Mouse (Mus musculus) MEL (cell line): Measurements from ENCODE around the gene Edc3. TPM values are rescaled to one million over a fixed set of nuclear protein-coding genes. Genes with fewer than 3 reads are reported as not detected.

Experiments used
- DNase-seq: peaks from one replicate; pipeline ENCODE4 v3.0.0; 2011; ENCODE audit warnings: low read depth, low spot score
- H3K27ac ChIP-seq: 2 replicates; pipeline ENCODE4 v1.5.1; 2012; ENCODE audit warnings: low read depth, mild to moderate bottlenecking, control low read depth, low read length, moderate library complexity; ENCODE audit not compliant: control insufficient read depth
- H3K27me3 ChIP-seq, 2 experiments: fragments of 150-350 bp in 1 of 2; sonication (generic) in 1 of 2; 2 replicates each; pipeline ENCODE4 v1.6.1; 2012; ENCODE audit warnings: low read length in 2 of 2, mild to moderate bottlenecking in 2 of 2, improper control_type of control experiment in 1 of 2, moderate library complexity in 1 of 2; ENCODE audit not compliant: insufficient read depth in 2 of 2, control insufficient read depth in 1 of 2
- H3K36me3 ChIP-seq, 2 experiments: 2 replicates each; pipeline ENCODE4 v1.6.1; 2012 to 2014; ENCODE audit warnings: low read length in 2 of 2, improper control_type of control experiment in 1 of 2, inconsistent platforms in 1 of 2, mild to moderate bottlenecking in 1 of 2; ENCODE audit not compliant: insufficient read depth in 2 of 2, control insufficient read depth in 1 of 2
- H3K4me1 ChIP-seq, 2 experiments: fragments of 150-350 bp in 1 of 2; sonication (generic) in 1 of 2; 2 replicates each; pipeline ENCODE4 v1.6.1; 2012; ENCODE audit warnings: low read length in 2 of 2, improper control_type of control experiment in 1 of 2, mild to moderate bottlenecking in 1 of 2; ENCODE audit not compliant: insufficient read depth in 2 of 2, control insufficient read depth in 1 of 2
- H3K4me3 ChIP-seq, 2 experiments: fragments of 150-350 bp in 1 of 2; sonication (generic) in 1 of 2; 2 replicates each; pipeline ENCODE4 v1.5.1; 2012; ENCODE audit warnings: low read depth in 2 of 2, low read length in 2 of 2, mild to moderate bottlenecking in 2 of 2, moderate library complexity in 2 of 2, control low read depth in 1 of 2, improper control_type of control experiment in 1 of 2; ENCODE audit not compliant: control insufficient read depth in 1 of 2, insufficient read depth in 1 of 2
- H3K79me2 ChIP-seq: 2 replicates; pipeline ENCODE4 v1.6.1; 2012; ENCODE audit warnings: mild to moderate bottlenecking, low read length, moderate library complexity; ENCODE audit not compliant: control insufficient read depth, poor library complexity, insufficient read depth
- H3K9ac ChIP-seq: 2 replicates; pipeline ENCODE4 v1.6.1; 2012; ENCODE audit warnings: low read depth, mild to moderate bottlenecking, control low read depth, low read length, moderate library complexity; ENCODE audit not compliant: control insufficient read depth, poor library complexity, severe bottlenecking
- H3K9me3 ChIP-seq: fragments of 150-350 bp; sonication (generic); replicated peaks from 2 replicates; pipeline ENCODE4 v1.6.1; 2012; ENCODE audit warnings: mild to moderate bottlenecking, low read length, improper control_type of control experiment, moderate library complexity; ENCODE audit not compliant: insufficient read depth
- BHLHE40 ChIP-seq: IDR thresholded peaks from 2 replicates; pipeline ENCODE4 v1.6.1; 2012; ENCODE audit warnings: low read depth, mild to moderate bottlenecking, inconsistent platforms, low read length, improper control_type of control experiment, borderline replicate concordance
- CHD1 ChIP-seq: IDR thresholded peaks from 2 replicates; pipeline ENCODE4 v1.6.1; 2012; ENCODE audit warnings: low read depth, mild to moderate bottlenecking, inconsistent platforms, low read length, improper control_type of control experiment
- CHD2 ChIP-seq: IDR thresholded peaks from 2 replicates; pipeline ENCODE4 v1.6.1; 2011; ENCODE audit warnings: low read length, improper control_type of control experiment
- CTCF ChIP-seq, 3 experiments: IDR thresholded peaks in 2 of 3; conservative IDR thresholded peaks in 1 of 3; 2 replicates each; pipeline ENCODE4 v1.5.1; 2011 to 2012; ENCODE audit warnings: low read length in 3 of 3, low read depth in 2 of 3, mild to moderate bottlenecking in 2 of 3, improper control_type of control experiment in 1 of 3, inconsistent platforms in 1 of 3, mixed read lengths in 1 of 3, moderate library complexity in 1 of 3; ENCODE audit not compliant: control insufficient read depth in 1 of 3, insufficient read depth in 1 of 3, poor library complexity in 1 of 3, severe bottlenecking in 1 of 3
- E2F4 ChIP-seq: IDR thresholded peaks from 2 replicates; pipeline ENCODE4 v1.6.1; 2011; ENCODE audit warnings: low read depth, low read length, improper control_type of control experiment, borderline replicate concordance
- EP300 ChIP-seq, 2 experiments: IDR thresholded peaks; 2 replicates each; pipeline ENCODE4 v1.6.1; 2011; ENCODE audit warnings: improper control_type of control experiment in 2 of 2, low read length in 2 of 2, low read depth in 1 of 2, mild to moderate bottlenecking in 1 of 2
- ETS1 ChIP-seq: IDR thresholded peaks from 2 replicates; pipeline ENCODE4 v1.6.1; 2012; ENCODE audit warnings: low read depth, mild to moderate bottlenecking, inconsistent platforms, low read length, improper control_type of control experiment, moderate library complexity
- MAX ChIP-seq: IDR thresholded peaks from 2 replicates; pipeline ENCODE4 v1.6.1; 2011; ENCODE audit warnings: low read length, improper control_type of control experiment
- MEF2A ChIP-seq: IDR thresholded peaks from 2 replicates; pipeline ENCODE4 v1.6.1; 2014; ENCODE audit warnings: low read depth, mild to moderate bottlenecking, inconsistent platforms, low read length, improper control_type of control experiment; ENCODE audit not compliant: poor library complexity, insufficient replicate concordance, severe bottlenecking; ENCODE audit errors: extremely low read depth
- MYB ChIP-seq: IDR thresholded peaks from 2 replicates; pipeline ENCODE4 v1.6.1; 2011; ENCODE audit warnings: mild to moderate bottlenecking, low read depth, low read length, improper control_type of control experiment
- NRF1 ChIP-seq: IDR thresholded peaks from 2 replicates; pipeline ENCODE4 v1.6.1; 2014; ENCODE audit warnings: low read depth, mild to moderate bottlenecking, inconsistent platforms, low read length, improper control_type of control experiment, moderate library complexity; ENCODE audit not compliant: poor library complexity, insufficient read depth, severe bottlenecking
- POLR2A ChIP-seq, 2 experiments: IDR thresholded peaks; 2 replicates each; pipeline ENCODE4 v1.6.1; 2011 to 2012; ENCODE audit warnings: low read length in 2 of 2, mild to moderate bottlenecking in 2 of 2, control low read depth in 1 of 2, improper control_type of control experiment in 1 of 2, low read depth in 1 of 2, moderate library complexity in 1 of 2; ENCODE audit not compliant: control insufficient read depth in 1 of 2, insufficient read depth in 1 of 2, poor library complexity in 1 of 2
- POLR2AphosphoS2 ChIP-seq: IDR thresholded peaks from 2 replicates; pipeline ENCODE4 v1.6.1; 2011; ENCODE audit warnings: low read length, improper control_type of control experiment
- POLR2AphosphoS5 ChIP-seq: IDR thresholded peaks from 2 replicates; pipeline ENCODE4 v1.6.1; 2012; ENCODE audit warnings: low read depth, borderline replicate concordance, mild to moderate bottlenecking, inconsistent platforms, low read length, moderate library complexity, mixed read lengths
- SMC3 ChIP-seq: IDR thresholded peaks from 2 replicates; pipeline ENCODE4 v1.6.1; 2011; ENCODE audit warnings: low read depth, low read length, improper control_type of control experiment
- TAL1 ChIP-seq: IDR thresholded peaks from 2 replicates; pipeline ENCODE4 v1.6.1; 2012; ENCODE audit warnings: mild to moderate bottlenecking, inconsistent platforms, low read length, moderate library complexity, mixed read lengths
- TBP ChIP-seq: IDR thresholded peaks from 2 replicates; pipeline ENCODE4 v1.8.0; 2011; ENCODE audit warnings: low read depth, low read length, improper control_type of control experiment
- UBTF ChIP-seq: IDR thresholded peaks from 2 replicates; pipeline ENCODE4 v1.6.1; 2012; ENCODE audit warnings: low read depth, mild to moderate bottlenecking, inconsistent platforms, low read length, improper control_type of control experiment, moderate library complexity, borderline replicate concordance; ENCODE audit not compliant: insufficient read depth
- ZKSCAN1 ChIP-seq: IDR thresholded peaks from 2 replicates; pipeline ENCODE4 v1.6.1; 2012; ENCODE audit warnings: low read depth, mild to moderate bottlenecking, inconsistent platforms, low read length, improper control_type of control experiment, moderate library complexity
- ZMIZ1 ChIP-seq: IDR thresholded peaks from 2 replicates; pipeline ENCODE4 v1.6.1; 2012; ENCODE audit warnings: low read depth, mild to moderate bottlenecking, inconsistent platforms, low read length, improper control_type of control experiment, moderate library complexity
- polyA plus RNA-seq, 2 experiments: library from polyadenylated mRNA; stranded (reverse) in 1 of 2; unstranded in 1 of 2; fragments of >175 nt in 1 of 2; fragments of >200 nt in 1 of 2; gene quantifications; 2 replicates each; pipeline versions ENCODE4 v1.2.1 to v1.2.4; 2012; ENCODE audit warnings: low replicate concordance in 2 of 2, low read depth in 1 of 2; ENCODE audit not compliant: insufficient read length in 2 of 2, insufficient read depth in 1 of 2, missing spikeins in 1 of 2
- total RNA-seq: library from RNA; depleted of rRNA; stranded (reverse); fragments of 300-350 nt; gene quantifications from 2 replicates; pipeline ENCODE4 v1.2.3, GENCODE M21; 2012

The Edc3 gene
- total and polyA plus RNA-seq, 3 experiments: 7.2 to 25.7 TPM; not detected in 1

DNA sequence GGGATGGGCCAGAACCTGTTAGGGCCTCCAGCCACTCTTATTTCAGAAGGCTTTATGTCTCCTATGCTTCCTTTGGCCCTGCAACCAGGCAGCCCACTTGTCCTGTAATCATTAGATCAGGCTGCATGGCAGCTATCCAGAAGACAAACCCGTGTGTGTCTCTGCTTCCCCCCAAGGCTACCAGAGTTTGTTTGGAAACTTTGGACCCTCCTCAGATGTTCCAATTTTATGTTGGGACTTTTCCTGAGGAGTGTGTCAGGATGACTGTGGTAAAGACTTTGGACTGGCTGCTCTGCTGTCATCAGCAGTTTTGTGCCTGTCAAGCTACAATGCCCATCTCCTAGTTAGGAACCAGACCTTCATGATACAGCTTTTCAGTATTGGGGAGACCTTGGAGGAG is 40.5 kb downstream of the Edc3 start:
- no peak for TF ChIP-seq E2F4
- no peak for TF ChIP-seq UBTF
- TF ChIP-seq MAX: no peak
- no peak for TF ChIP-seq TBP
- TF ChIP-seq NRF1: no peak
- no peak for TF ChIP-seq POLR2A (IDR thresholded peaks at IDR 0.05; ENCODE audit: control insufficient read depth in 1 of 2, insufficient read depth in 1 of 2, low read depth in 1 of 2, low read length in 2 of 2, poor library complexity in 1 of 2)
- no peak for TF ChIP-seq CTCF (IDR thresholded peaks at IDR 0.05 in 2 of 3, conservative IDR thresholded peaks at IDR 0.05 in 1 of 3; ENCODE audit: control insufficient read depth in 1 of 3, insufficient read depth in 1 of 3, low read depth in 2 of 3, low read length in 3 of 3, poor library complexity in 1 of 3, severe bottlenecking in 1 of 3)
- H3K4me3 ChIP-seq: no peak overlapping the region
- H3K4me1 ChIP-seq: peaks cover 0 to 5% of the 10 kb centered on the region in 2 experiments; a peak in 2 of 4 replicates
- peak; percentile 44 for DNase-seq
- no peak overlapping the region for H3K9ac ChIP-seq
- H3K9me3 ChIP-seq: no peaks in the 10 kb centered on the region
- no peaks in the 10 kb centered on the region for H3K27me3 ChIP-seq
- H3K79me2 ChIP-seq: no peaks in the 10 kb centered on the region
- H3K36me3 ChIP-seq: peaks cover 7 to 27% of the 10 kb centered on the region in 2 experiments; a peak in 3 of 4 replicates
- H3K27ac ChIP-seq: no peak overlapping the region

DNA sequence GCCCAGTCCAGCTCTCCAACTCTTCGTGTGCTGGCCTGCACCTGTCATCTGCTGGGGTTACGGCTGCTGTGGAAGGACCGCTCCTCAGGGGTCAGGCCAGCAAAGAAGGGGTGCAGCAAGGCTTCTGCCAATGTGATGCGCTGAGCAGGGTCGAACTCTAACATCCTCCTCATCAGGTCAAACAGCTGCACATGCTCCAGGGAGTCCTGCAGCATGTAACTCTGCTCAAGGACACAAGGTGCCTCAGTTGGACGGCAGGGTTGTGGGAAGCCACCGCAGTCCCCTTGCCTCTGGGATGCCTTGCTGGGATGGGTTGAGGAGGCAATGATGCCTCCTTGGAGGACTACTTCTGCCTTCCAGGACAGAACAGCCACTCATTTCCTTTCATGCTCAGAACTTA is 42.6 kb downstream of the Edc3 start:
- Histone ChIP-seq H3K9ac (no peak overlapping the region), H3K4me3 (no peak overlapping the region), H3K27me3 (no peaks in the 10 kb centered on the region), H3K79me2 (no peaks in the 10 kb centered on the region), H3K36me3 (peaks cover 7 to 34% of the 10 kb centered on the region in 2 experiments; a peak in 3 of 4 replicates), H3K27ac (no peak overlapping the region), H3K4me1 (peaks cover 0 to 5% of the 10 kb centered on the region in 2 experiments; a peak in 2 of 4 replicates), H3K9me3 (no peaks in the 10 kb centered on the region)
- DNase-seq: no peak
- TF ChIP-seq TAL1 (no peak), E2F4 (no peak), BHLHE40 (no peak), ZMIZ1 (0 out of 2 replicates have a peak, but pooled peaks have one; percentile 38), CHD2 (no peak), ETS1 (no peak), SMC3 (no peak), CHD1 (no peak), MYB (no peak), CTCF (IDR thresholded peaks at IDR 0.05 in 2 of 3, conservative IDR thresholded peaks at IDR 0.05 in 1 of 3; ENCODE audit: control insufficient read depth in 1 of 3, insufficient read depth in 1 of 3, low read depth in 2 of 3, low read length in 3 of 3, poor library complexity in 1 of 3, severe bottlenecking in 1 of 3) (no peak), ZKSCAN1 (no peak), MEF2A (no peak), POLR2AphosphoS2 (no peak), POLR2AphosphoS5 (peak; percentile 79), EP300 (IDR thresholded peaks at IDR 0.05; ENCODE audit: low read depth in 1 of 2, low read length in 2 of 2) (no peak)
